Mouse (Mus musculus): ENCODE measurements around the gene Lpar1. TPM values are rescaled to one million over a fixed set of nuclear protein-coding genes. Genes with fewer than 3 reads are reported as not detected.

Gene Lpar1
- total and polyA plus RNA-seq, 3 experiments = not detected

DNA sequence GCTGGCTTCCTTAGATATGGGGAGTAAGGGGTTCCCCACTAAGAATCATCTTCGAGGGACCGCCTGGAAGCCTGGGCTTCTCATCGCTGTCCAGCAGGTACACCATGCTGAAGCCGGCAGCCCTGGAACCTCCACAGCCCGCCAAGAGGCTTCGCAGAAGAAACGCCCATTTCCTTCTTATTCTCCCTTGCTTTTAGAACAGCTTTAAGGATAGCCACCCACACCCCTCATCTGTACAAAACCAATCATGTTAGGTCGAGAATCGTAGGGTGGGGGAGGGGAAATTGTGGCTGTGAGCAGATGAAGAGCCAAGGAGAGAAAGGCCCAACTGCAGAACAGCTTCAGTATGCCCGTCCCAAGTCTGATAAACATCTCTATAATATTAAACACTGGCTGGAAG is 26.4 kb upstream of the Lpar1 start:
- no peaks in the 10 kb centered on the region for H3K4me1 ChIP-seq (ENCODE audit: control insufficient read depth in 1 of 2, insufficient read depth in 2 of 2, low read length in 2 of 2)
- H3K9me3 ChIP-seq (replicated peaks; ENCODE audit: insufficient read depth, low read length) = no peaks in the 10 kb centered on the region
- no peak overlapping the region for H3K4me3 ChIP-seq (ENCODE audit: control insufficient read depth in 1 of 2, insufficient read depth in 1 of 2, low read depth in 2 of 2, low read length in 2 of 2)
- no peaks in the 10 kb centered on the region for H3K36me3 ChIP-seq (ENCODE audit: control insufficient read depth in 1 of 2, insufficient read depth in 2 of 2, low read length in 2 of 2)
- DNase-seq (ENCODE audit: low read depth, low spot score) = no peak
- H3K27me3 ChIP-seq (ENCODE audit: control insufficient read depth in 1 of 2, insufficient read depth in 2 of 2, low read length in 2 of 2) = no peaks in the 10 kb centered on the region
- no peaks in the 10 kb centered on the region for H3K79me2 ChIP-seq (ENCODE audit: control insufficient read depth, insufficient read depth, low read length, poor library complexity)
- TF ChIP-seq CHD1 (IDR thresholded peaks at IDR 0.05; ENCODE audit: low read depth, low read length) = no peak
- TF ChIP-seq MAFK (IDR thresholded peaks at IDR 0.05; ENCODE audit: borderline replicate concordance, low read depth, low read length) = no peak
- TF ChIP-seq RCOR1 (IDR thresholded peaks at IDR 0.05; ENCODE audit: low read depth, low read length) = no peak
- TF ChIP-seq POLR2AphosphoS5 (IDR thresholded peaks at IDR 0.05; ENCODE audit: borderline replicate concordance, low read depth, low read length) = no peak
- TF ChIP-seq MEF2A (IDR thresholded peaks at IDR 0.05; ENCODE audit: extremely low read depth, insufficient replicate concordance, low read depth, low read length, poor library complexity, severe bottlenecking) = no peak
- H3K27ac ChIP-seq (ENCODE audit: control insufficient read depth, low read depth, low read length) = no peak overlapping the region
- no peak overlapping the region for H3K9ac ChIP-seq (ENCODE audit: control insufficient read depth, low read depth, low read length, poor library complexity, severe bottlenecking)

DNA sequence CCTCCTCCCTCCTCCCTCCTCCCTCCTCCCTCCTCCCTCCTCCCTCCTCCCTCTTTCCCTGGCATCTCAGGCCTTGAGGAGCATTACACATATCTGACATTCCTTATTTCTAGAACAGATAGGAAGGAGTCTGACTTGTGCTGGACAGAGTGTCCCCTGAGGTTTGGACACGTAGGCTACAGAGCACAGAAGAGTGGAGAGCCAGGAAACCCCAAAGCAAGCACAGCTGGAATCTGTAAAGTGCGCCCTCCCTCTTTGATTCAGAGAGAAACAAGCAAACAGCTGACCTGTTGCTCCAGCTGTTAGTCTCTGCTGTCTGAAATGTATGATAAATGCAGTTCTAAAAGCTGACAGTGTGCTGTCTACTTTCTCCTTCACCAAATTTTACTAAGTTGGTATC is 24.8 kb upstream of the Lpar1 start:
- no peak for DNase-seq (ENCODE audit: low read depth, low spot score)
- H3K27ac ChIP-seq (ENCODE audit: control insufficient read depth, low read depth, low read length) = no peak overlapping the region
- TF ChIP-seq ZMIZ1 (IDR thresholded peaks at IDR 0.05; ENCODE audit: low read depth, low read length) (no peak), TCF12 (IDR thresholded peaks at IDR 0.05; ENCODE audit: low read depth, low read length) (no peak), MAX (IDR thresholded peaks at IDR 0.05; ENCODE audit: low read length) (no peak), NRF1 (IDR thresholded peaks at IDR 0.05; ENCODE audit: insufficient read depth, low read depth, low read length, poor library complexity, severe bottlenecking) (no peak), CTCF (IDR thresholded peaks at IDR 0.05 in 2 of 3, conservative IDR thresholded peaks at IDR 0.05 in 1 of 3; ENCODE audit: control insufficient read depth in 1 of 3, insufficient read depth in 1 of 3, low read depth in 2 of 3, low read length in 3 of 3, poor library complexity in 1 of 3, severe bottlenecking in 1 of 3) (no peak), CHD2 (IDR thresholded peaks at IDR 0.05; ENCODE audit: low read length) (no peak), MXI1 (IDR thresholded peaks at IDR 0.05; ENCODE audit: low read depth, low read length) (no peak), EP300 (IDR thresholded peaks at IDR 0.05; ENCODE audit: low read depth in 1 of 2, low read length in 2 of 2) (no peak), TBP (IDR thresholded peaks at IDR 0.05; ENCODE audit: low read depth, low read length) (no peak), UBTF (IDR thresholded peaks at IDR 0.05; ENCODE audit: borderline replicate concordance, insufficient read depth, low read depth, low read length) (no peak), TAL1 (IDR thresholded peaks at IDR 0.05; ENCODE audit: low read length) (no peak), HCFC1 (IDR thresholded peaks at IDR 0.05; ENCODE audit: low read depth, low read length) (no peak), RAD21 (IDR thresholded peaks at IDR 0.05; ENCODE audit: low read depth, low read length) (no peak), MEF2A (IDR thresholded peaks at IDR 0.05; ENCODE audit: extremely low read depth, insufficient replicate concordance, low read depth, low read length, poor library complexity, severe bottlenecking) (no peak), GATA1 (IDR thresholded peaks at IDR 0.05; ENCODE audit: low read depth, low read length) (no peak), POLR2A (IDR thresholded peaks at IDR 0.05; ENCODE audit: control insufficient read depth in 1 of 2, insufficient read depth in 1 of 2, low read depth in 1 of 2, low read length in 2 of 2, poor library complexity in 1 of 2) (no peak)

More for the DNA sequence above, 24.8 kb upstream of the Lpar1 start:
- H3K27me3 ChIP-seq (ENCODE audit: control insufficient read depth in 1 of 2, insufficient read depth in 2 of 2, low read length in 2 of 2) = no peaks in the 10 kb centered on the region
- no peaks in the 10 kb centered on the region for H3K9me3 ChIP-seq (replicated peaks; ENCODE audit: insufficient read depth, low read length)
- H3K9ac ChIP-seq (ENCODE audit: control insufficient read depth, low read depth, low read length, poor library complexity, severe bottlenecking) = no peak overlapping the region
- H3K4me3 ChIP-seq (ENCODE audit: control insufficient read depth in 1 of 2, insufficient read depth in 1 of 2, low read depth in 2 of 2, low read length in 2 of 2) = no peak overlapping the region
- H3K79me2 ChIP-seq (ENCODE audit: control insufficient read depth, insufficient read depth, low read length, poor library complexity) = no peaks in the 10 kb centered on the region
- no peaks in the 10 kb centered on the region for H3K36me3 ChIP-seq (ENCODE audit: control insufficient read depth in 1 of 2, insufficient read depth in 2 of 2, low read length in 2 of 2)
- no peaks in the 10 kb centered on the region for H3K4me1 ChIP-seq (ENCODE audit: control insufficient read depth in 1 of 2, insufficient read depth in 2 of 2, low read length in 2 of 2)
